Mouse (Mus musculus): ENCODE measurements around the gene Pde4d. TPM values are rescaled to one million over a fixed set of nuclear protein-coding genes. Genes with fewer than 3 reads are reported as not detected.

Pde4d gene
- polyA plus RNA-seq, 1 experiment from 2014 or later: 19.0 TPM

GRCm38 (mm10) chr13:108666579-108666978 is 216.8 kb downstream of the Pde4d start:
- ATAC-seq (replicated peaks; ENCODE audit: low FRiP score) (no peak), DNase-seq (ENCODE audit: low spot score) (no peak)
- Histone ChIP-seq H3K9ac (ENCODE audit: low read depth, low read length) (no peak overlapping the region), H3K9me3 (ENCODE audit: control insufficient read depth, low read length) (no peaks in the 10 kb centered on the region), H3K36me3 (ENCODE audit: control insufficient read depth, insufficient read depth, low read length) (no peaks in the 10 kb centered on the region), H3K27me3 (replicated peaks; ENCODE audit: control insufficient read depth, insufficient read depth, low read length) (no peaks in the 10 kb centered on the region), H3K4me1 (replicated peaks; ENCODE audit: control insufficient read depth, insufficient read depth, low read length) (no peaks in the 10 kb centered on the region), H3K4me3 (ENCODE audit: low read depth, low read length) (no peak overlapping the region), H3K27ac (ENCODE audit: low read depth, low read length) (no peak overlapping the region), H3K4me2 (no peak overlapping the region)

GRCm38 (mm10) chr13:108667077-108667476 is 217.3 kb downstream of the Pde4d start:
- WGBS: 42% methylated on average over 1 of the region's 1 CpGs
- Histone ChIP-seq H3K4me2 (no peak overlapping the region), H3K4me1 (replicated peaks; ENCODE audit: control insufficient read depth, insufficient read depth, low read length) (no peaks in the 10 kb centered on the region), H3K27me3 (replicated peaks; ENCODE audit: control insufficient read depth, insufficient read depth, low read length) (no peaks in the 10 kb centered on the region), H3K36me3 (ENCODE audit: control insufficient read depth, insufficient read depth, low read length) (no peaks in the 10 kb centered on the region), H3K27ac (ENCODE audit: low read depth, low read length) (no peak overlapping the region), H3K9me3 (ENCODE audit: control insufficient read depth, low read length) (no peaks in the 10 kb centered on the region), H3K4me3 (ENCODE audit: low read depth, low read length) (no peak overlapping the region), H3K9ac (ENCODE audit: low read depth, low read length) (no peak overlapping the region)
- DNase-seq (ENCODE audit: low spot score) (no peak), ATAC-seq (replicated peaks; ENCODE audit: low FRiP score) (no peak)

GRCm38 (mm10) chr13:108677056-108677455 is 227.3 kb downstream of the Pde4d start:
- H3K4me3 ChIP-seq (ENCODE audit: low read depth, low read length): no peak overlapping the region
- H3K27ac ChIP-seq (ENCODE audit: low read depth, low read length): no peak overlapping the region
- no peak overlapping the region for H3K9ac ChIP-seq (ENCODE audit: low read depth, low read length)
- ATAC-seq (replicated peaks; ENCODE audit: low FRiP score) (no peak), DNase-seq (ENCODE audit: low spot score) (no peak)
- no peak overlapping the region for H3K4me2 ChIP-seq
- H3K36me3 ChIP-seq (ENCODE audit: control insufficient read depth, insufficient read depth, low read length): no peaks in the 10 kb centered on the region
- no peaks in the 10 kb centered on the region for H3K9me3 ChIP-seq (ENCODE audit: control insufficient read depth, low read length)
- no peaks in the 10 kb centered on the region for H3K4me1 ChIP-seq (replicated peaks; ENCODE audit: control insufficient read depth, insufficient read depth, low read length)
- no peaks in the 10 kb centered on the region for H3K27me3 ChIP-seq (replicated peaks; ENCODE audit: control insufficient read depth, insufficient read depth, low read length)

- H3K27ac ChIP-seq (ENCODE audit: low read depth, low read length): no peak overlapping the region
- H3K9me3 ChIP-seq (ENCODE audit: control insufficient read depth, low read length): no peaks in the 10 kb centered on the region
- H3K4me3 ChIP-seq (ENCODE audit: low read depth, low read length): no peak overlapping the region
- no peaks in the 10 kb centered on the region for H3K4me1 ChIP-seq (replicated peaks; ENCODE audit: control insufficient read depth, insufficient read depth, low read length)
- H3K36me3 ChIP-seq (ENCODE audit: control insufficient read depth, insufficient read depth, low read length): no peaks in the 10 kb centered on the region
- H3K9ac ChIP-seq (ENCODE audit: low read depth, low read length): no peak overlapping the region
- WGBS: 83% methylated on average over 4 of the region's 4 CpGs
- H3K27me3 ChIP-seq (replicated peaks; ENCODE audit: control insufficient read depth, insufficient read depth, low read length): no peaks in the 10 kb centered on the region
- ATAC-seq (replicated peaks; ENCODE audit: low FRiP score): no peak
- no peak for DNase-seq (ENCODE audit: low spot score)
- H3K4me2 ChIP-seq: no peak overlapping the region
These were observed 233.3 kb downstream of the Pde4d start for GRCm38 (mm10) chr13:108683018-108683417.

- DNase-seq (ENCODE audit: low spot score) (no peak), ATAC-seq (replicated peaks; ENCODE audit: low FRiP score) (no peak)
- no peak overlapping the region for H3K4me2 ChIP-seq
These were observed 236.1 kb downstream of the Pde4d start for GRCm38 (mm10) chr13:108685817-108686216.

GRCm38 (mm10) chr13:108686262-108686661 is 236.5 kb downstream of the Pde4d start:
- DNase-seq (ENCODE audit: low spot score): no peak
- H3K4me2 ChIP-seq: no peak overlapping the region
- no peaks in the 10 kb centered on the region for H3K9me3 ChIP-seq (ENCODE audit: control insufficient read depth, low read length)
- H3K9ac ChIP-seq (ENCODE audit: low read depth, low read length): no peak overlapping the region
- no peaks in the 10 kb centered on the region for H3K27me3 ChIP-seq (replicated peaks; ENCODE audit: control insufficient read depth, insufficient read depth, low read length)
- no peaks in the 10 kb centered on the region for H3K4me1 ChIP-seq (replicated peaks; ENCODE audit: control insufficient read depth, insufficient read depth, low read length)
- no peak overlapping the region for H3K27ac ChIP-seq (ENCODE audit: low read depth, low read length)
- WGBS: 67% methylated on average over 2 of the region's 2 CpGs
- H3K36me3 ChIP-seq (ENCODE audit: control insufficient read depth, insufficient read depth, low read length): no peaks in the 10 kb centered on the region
- no peak for ATAC-seq (replicated peaks; ENCODE audit: low FRiP score)
- no peak overlapping the region for H3K4me3 ChIP-seq (ENCODE audit: low read depth, low read length)

More at GRCm38 (mm10) chr13:108685817-108686216, 236.1 kb downstream of the Pde4d start:
- no peak overlapping the region for H3K27ac ChIP-seq (ENCODE audit: low read depth, low read length)
- H3K9ac ChIP-seq (ENCODE audit: low read depth, low read length): no peak overlapping the region
- no peaks in the 10 kb centered on the region for H3K4me1 ChIP-seq (replicated peaks; ENCODE audit: control insufficient read depth, insufficient read depth, low read length)
- H3K4me3 ChIP-seq (ENCODE audit: low read depth, low read length): no peak overlapping the region
- no peaks in the 10 kb centered on the region for H3K36me3 ChIP-seq (ENCODE audit: control insufficient read depth, insufficient read depth, low read length)
- H3K9me3 ChIP-seq (ENCODE audit: control insufficient read depth, low read length): no peaks in the 10 kb centered on the region
- 87% methylated on average over 7 of the region's 7 CpGs for WGBS
- no peaks in the 10 kb centered on the region for H3K27me3 ChIP-seq (replicated peaks; ENCODE audit: control insufficient read depth, insufficient read depth, low read length)

- no peaks in the 10 kb centered on the region for H3K4me1 ChIP-seq (replicated peaks; ENCODE audit: control insufficient read depth, insufficient read depth, low read length)
These were observed 237.1 kb downstream of the Pde4d start for GRCm38 (mm10) chr13:108686807-108687206.

GRCm38 (mm10) chr13:108692883-108693550 is 243.3 kb downstream of the Pde4d start:
- WGBS: 79% methylated on average over 12 of the region's 12 CpGs
- ATAC-seq (replicated peaks; ENCODE audit: low FRiP score) (no peak), DNase-seq (ENCODE audit: low spot score) (no peak)
- H3K36me3 ChIP-seq (ENCODE audit: control insufficient read depth, insufficient read depth, low read length): no peaks in the 10 kb centered on the region
- H3K27me3 ChIP-seq (replicated peaks; ENCODE audit: control insufficient read depth, insufficient read depth, low read length): no peaks in the 10 kb centered on the region
- H3K4me3 ChIP-seq (ENCODE audit: low read depth, low read length): no peak overlapping the region
- H3K9me3 ChIP-seq (ENCODE audit: control insufficient read depth, low read length): no peaks in the 10 kb centered on the region
- H3K4me1 ChIP-seq (replicated peaks; ENCODE audit: control insufficient read depth, insufficient read depth, low read length): no peaks in the 10 kb centered on the region
- no peak overlapping the region for H3K27ac ChIP-seq (ENCODE audit: low read depth, low read length)
- no peak overlapping the region for H3K9ac ChIP-seq (ENCODE audit: low read depth, low read length)
- H3K4me2 ChIP-seq: no peak overlapping the region

More at GRCm38 (mm10) chr13:108686807-108687206, 237.1 kb downstream of the Pde4d start:
- 63% methylated on average over 4 of the region's 4 CpGs for WGBS
- H3K9ac ChIP-seq (ENCODE audit: low read depth, low read length): no peak overlapping the region
- H3K36me3 ChIP-seq (ENCODE audit: control insufficient read depth, insufficient read depth, low read length): no peaks in the 10 kb centered on the region
- H3K9me3 ChIP-seq (ENCODE audit: control insufficient read depth, low read length): no peaks in the 10 kb centered on the region
- no peaks in the 10 kb centered on the region for H3K27me3 ChIP-seq (replicated peaks; ENCODE audit: control insufficient read depth, insufficient read depth, low read length)
- no peak overlapping the region for H3K4me3 ChIP-seq (ENCODE audit: low read depth, low read length)
- ATAC-seq (replicated peaks; ENCODE audit: low FRiP score) (no peak), DNase-seq (ENCODE audit: low spot score) (no peak)
- no peak overlapping the region for H3K27ac ChIP-seq (ENCODE audit: low read depth, low read length)
- H3K4me2 ChIP-seq: no peak overlapping the region

- Histone ChIP-seq H3K27me3 (replicated peaks; ENCODE audit: control insufficient read depth, insufficient read depth, low read length) (no peaks in the 10 kb centered on the region), H3K4me2 (no peak overlapping the region), H3K27ac (ENCODE audit: low read depth, low read length) (no peak overlapping the region), H3K9me3 (ENCODE audit: control insufficient read depth, low read length) (no peaks in the 10 kb centered on the region), H3K9ac (ENCODE audit: low read depth, low read length) (no peak overlapping the region), H3K36me3 (ENCODE audit: control insufficient read depth, insufficient read depth, low read length) (no peaks in the 10 kb centered on the region), H3K4me1 (replicated peaks; ENCODE audit: control insufficient read depth, insufficient read depth, low read length) (no peaks in the 10 kb centered on the region), H3K4me3 (ENCODE audit: low read depth, low read length) (no peak overlapping the region)
- 75% methylated on average over 4 of the region's 4 CpGs for WGBS
- ATAC-seq (replicated peaks; ENCODE audit: low FRiP score) (no peak), DNase-seq (ENCODE audit: low spot score) (no peak)
These were observed 255.7 kb downstream of the Pde4d start for GRCm38 (mm10) chr13:108705441-108705840.
